ENCODE assay signal across 12 mouse cellular contexts in genomic region chr7:25675405-25675804, GRCm38 (mm10). TPM values are rescaled to one million over a fixed set of nuclear protein-coding genes. Genes with fewer than 3 reads are reported as not detected.
DNase-seq lines count a peak whose midpoint lies in the region; ATAC-seq and TF ChIP-seq lines count a peak whose summit lies in the region.
"Had no signal": no experiment of that assay in that cellular context is flagged by ENCODE, and none has a peak within 500 bp of the region (broad histone marks: within the 10 kb centered on the region; RNA-seq: fewer than 3 reads in every experiment).

No protein-coding gene starts in this region.

- no peaks in the 10 kb centered on the region for H3K9me3 ChIP-seq in heart, postnatal 0 days (replicated peaks; ENCODE audit: control insufficient read depth, low read length)
- no peaks in the 10 kb centered on the region for H3K9me3 ChIP-seq in embryonic facial prominence, embryonic 14.5 days (ENCODE audit: control insufficient read depth, low read length)
- H3K9me3 ChIP-seq in hindbrain, embryonic 14.5 days (ENCODE audit: control insufficient read depth, low read length): no peaks in the 10 kb centered on the region
- H3K9me3 ChIP-seq in midbrain, embryonic 10.5 days (replicated peaks): no peaks in the 10 kb centered on the region
- H3K9me3 ChIP-seq: G1E had no signal

- no peak for DNase-seq in heart, postnatal 0 days (ENCODE audit: low spot score)
- DNase-seq in heart, adult 9 months (ENCODE audit: low spot score in 2 of 2): no peak
- DNase-seq in embryonic facial prominence, embryonic 14.5 days (ENCODE audit: low spot score): no peak
- no peak for DNase-seq in hindbrain, embryonic 14.5 days (ENCODE audit: low spot score)
- no peak for DNase-seq in midbrain, embryonic 10.5 days (ENCODE audit: low spot score)
- no peak for DNase-seq in adrenal gland, postnatal 10 days
- DNase-seq in kidney, postnatal 25 days: no peak
- no peak for DNase-seq in layer of hippocampus, adult 2 months (ENCODE audit: low spot score in 2 of 2)
- DNase-seq: adrenal gland, adult 8-10 months; gastrocnemius, postnatal 10 days had no signal

- no peak for ATAC-seq in heart, postnatal 0 days (ENCODE audit: insufficient read depth, low read depth)
- no peak for ATAC-seq in embryonic facial prominence, embryonic 14.5 days (ENCODE audit: low read depth)
- ATAC-seq in hindbrain, embryonic 14.5 days (ENCODE audit: low FRiP score): no peak

- peaks cover 15% of the 10 kb centered on the region; the same call in 1 of the 2 replicates for H3K4me1 ChIP-seq in heart, postnatal 0 days (ENCODE audit: control insufficient read depth, insufficient read depth)
- H3K4me1 ChIP-seq in embryonic facial prominence, embryonic 14.5 days (ENCODE audit: control insufficient read depth, insufficient read depth, low read length): peaks cover 10% of the 10 kb centered on the region; the same call in 1 of the 2 replicates
- H3K4me1 ChIP-seq in hindbrain, embryonic 14.5 days (replicated peaks; ENCODE audit: control insufficient read depth, insufficient read depth, low read length): peaks cover 12% of the 10 kb centered on the region
- peaks cover 15% of the 10 kb centered on the region for H3K4me1 ChIP-seq in midbrain, embryonic 10.5 days

- TF ChIP-seq CTCF in heart, postnatal 0 days (IDR thresholded peaks at IDR 0.05; ENCODE audit: low read depth): no peak
- TF ChIP-seq CTCF in layer of hippocampus, adult 2 months (conservative IDR thresholded peaks at IDR 0.05): no peak

- peaks cover 26% of the 10 kb centered on the region for H3K27me3 ChIP-seq in heart, postnatal 0 days (ENCODE audit: control insufficient read depth, insufficient read depth, low read length)
- H3K27me3 ChIP-seq in embryonic facial prominence, embryonic 14.5 days (replicated peaks; ENCODE audit: control insufficient read depth, insufficient read depth, low read length): peaks cover 36% of the 10 kb centered on the region
- peaks cover 36% of the 10 kb centered on the region for H3K27me3 ChIP-seq in hindbrain, embryonic 14.5 days (ENCODE audit: control insufficient read depth, insufficient read depth, low read length)
- peaks cover 60% of the 10 kb centered on the region for H3K27me3 ChIP-seq in midbrain, embryonic 10.5 days (ENCODE audit: low read depth, poor library complexity, severe bottlenecking)

- 51% methylated on average over 6 of the region's 6 CpGs for WGBS in heart, postnatal 0 days
- WGBS in embryonic facial prominence, embryonic 14.5 days: 41% methylated on average over 6 of the region's 6 CpGs
- WGBS in hindbrain, embryonic 14.5 days: 28% methylated on average over 6 of the region's 6 CpGs
- 44% methylated on average over 6 of the region's 6 CpGs for WGBS in midbrain, embryonic 10.5 days

- H3K4me2 ChIP-seq in heart, postnatal 0 days (ENCODE audit: low read depth, low read length): peak overlapping the region; percentile 55; the same call in 1 of the 2 replicates
- H3K4me2 ChIP-seq in embryonic facial prominence, embryonic 14.5 days (ENCODE audit: low read depth, low read length): peak overlapping the region; percentile 49; the same call in 1 of the 2 replicates
- H3K4me2 ChIP-seq in hindbrain, embryonic 14.5 days (replicated peaks): peak overlapping the region; percentile 65

- no peak overlapping the region for H3K9ac ChIP-seq in heart, postnatal 0 days (replicated peaks; ENCODE audit: low read depth, low read length)
- no peak overlapping the region; the same call in 1 of the 2 replicates for H3K9ac ChIP-seq in embryonic facial prominence, embryonic 14.5 days (ENCODE audit: low read depth, low read length)
- H3K9ac ChIP-seq in hindbrain, embryonic 14.5 days: peak overlapping the region; percentile 59; the same call in 1 of the 2 replicates

- H3K27ac ChIP-seq in heart, postnatal 0 days (ENCODE audit: low read depth): no peak overlapping the region
- H3K27ac ChIP-seq in embryonic facial prominence, embryonic 14.5 days (replicated peaks; ENCODE audit: low read depth, low read length): no peak overlapping the region
- H3K27ac ChIP-seq in hindbrain, embryonic 14.5 days: no peak overlapping the region
- H3K27ac ChIP-seq in midbrain, embryonic 10.5 days (replicated peaks): no peak overlapping the region
- H3K27ac ChIP-seq in layer of hippocampus, adult 2 months: no peak overlapping the region
- H3K27ac ChIP-seq: macrophage had no signal

- peak overlapping the region; percentile 29; the same call in 1 of the 2 replicates for H3K4me3 ChIP-seq in heart, postnatal 0 days (ENCODE audit: low read depth, low read length)
- 0 out of 2 replicates have a peak overlapping the region, but pooled peaks have one; percentile 28 for H3K4me3 ChIP-seq in embryonic facial prominence, embryonic 14.5 days (ENCODE audit: low read depth, low read length)
- H3K4me3 ChIP-seq in hindbrain, embryonic 14.5 days (replicated peaks; ENCODE audit: low read length): peak overlapping the region; percentile 41
- peak overlapping the region; percentile 46 for H3K4me3 ChIP-seq in midbrain, embryonic 10.5 days
- H3K4me3 ChIP-seq in layer of hippocampus, adult 2 months: no peak overlapping the region

- TF ChIP-seq EP300 in heart, postnatal 0 days (IDR thresholded peaks at IDR 0.05; ENCODE audit: low read depth): no peak

- H3K36me3 ChIP-seq in heart, postnatal 0 days (replicated peaks; ENCODE audit: control insufficient read depth, insufficient read depth, low read length): no peaks in the 10 kb centered on the region
- no peaks in the 10 kb centered on the region for H3K36me3 ChIP-seq in embryonic facial prominence, embryonic 14.5 days (ENCODE audit: control insufficient read depth, insufficient read depth, low read length)
- no peaks in the 10 kb centered on the region for H3K36me3 ChIP-seq in hindbrain, embryonic 14.5 days (replicated peaks; ENCODE audit: control insufficient read depth, insufficient read depth)
- no peaks in the 10 kb centered on the region for H3K36me3 ChIP-seq in midbrain, embryonic 10.5 days

RNA-seq across cellular contexts. Expression of gene Tmem91, which starts 0.4 kb away (rescaled TPM):
- not detected in 2 replicates for total RNA-seq in heart, postnatal 0 days (2014; rRNA removed; ENCODE audit: low replicate concordance)
- 0.77 and 1.2 TPM in 2 replicates for polyA plus RNA-seq in heart, postnatal 0 days (2015; fragmentation: Nextera tagmentation; extraction: Ambion mirVana)
- polyA plus RNA-seq in embryonic facial prominence, embryonic 14.5 days (2014; fragmentation: Nextera tagmentation; extraction: Ambion mirVana): 1.9 and 3.0 TPM in 2 replicates
- 54.1 and 64.8 TPM in 2 replicates for polyA plus RNA-seq in hindbrain, embryonic 14.5 days (2014; fragmentation: Nextera tagmentation; extraction: Ambion mirVana)
- polyA plus RNA-seq in midbrain, embryonic 10.5 days (2016; fragmentation: Nextera tagmentation; extraction: Ambion mirVana): 2.7 and 3.2 TPM in 2 replicates
- total RNA-seq in adrenal gland, postnatal 10 days (2021): 1 to 10 TPM in 1 of 2 experiments, under 1 TPM in 1; 0.90 to 1.9 TPM
- 10 to 100 TPM in 1 of 2 experiments, 1 to 10 TPM in 1; 8.6 to 11.6 TPM for total RNA-seq in layer of hippocampus, adult 2 months (2021)

RNA-seq across cellular contexts. Expression of gene B9d2, which starts 5.2 kb away (rescaled TPM):
- total RNA-seq in heart, postnatal 0 days (2014; rRNA removed; ENCODE audit: low replicate concordance): 5.0 and 11.4 TPM in 2 replicates
- 26.5 and 26.7 TPM in 2 replicates for polyA plus RNA-seq in heart, postnatal 0 days (2015; fragmentation: Nextera tagmentation; extraction: Ambion mirVana)
- 25.1 and 27.5 TPM in 2 replicates for polyA plus RNA-seq in embryonic facial prominence, embryonic 14.5 days (2014; fragmentation: Nextera tagmentation; extraction: Ambion mirVana)
- 41.8 and 42.7 TPM in 2 replicates for polyA plus RNA-seq in hindbrain, embryonic 14.5 days (2014; fragmentation: Nextera tagmentation; extraction: Ambion mirVana)
- polyA plus RNA-seq in midbrain, embryonic 10.5 days (2016; fragmentation: Nextera tagmentation; extraction: Ambion mirVana): 38.9 TPM in 2 replicates
- total RNA-seq in adrenal gland, postnatal 10 days (2021): 10 to 100 TPM; 15.7 to 19.0 TPM
- 10 to 100 TPM; 20.2 to 20.6 TPM for total RNA-seq in layer of hippocampus, adult 2 months (2021)

RNA-seq across cellular contexts. Expression of gene Tgfb1, which starts 11.4 kb away (rescaled TPM):
- total RNA-seq in heart, postnatal 0 days (2014; rRNA removed; ENCODE audit: low replicate concordance): 10.4 and 10.7 TPM in 2 replicates
- polyA plus RNA-seq in heart, postnatal 0 days (2015; fragmentation: Nextera tagmentation; extraction: Ambion mirVana): 2.6 TPM in 2 replicates
- 3.0 and 3.9 TPM in 2 replicates for polyA plus RNA-seq in embryonic facial prominence, embryonic 14.5 days (2014; fragmentation: Nextera tagmentation; extraction: Ambion mirVana)
- polyA plus RNA-seq in hindbrain, embryonic 14.5 days (2014; fragmentation: Nextera tagmentation; extraction: Ambion mirVana): 0.82 and 1.1 TPM in 2 replicates
- 0.98 and 1.7 TPM in 2 replicates for polyA plus RNA-seq in midbrain, embryonic 10.5 days (2016; fragmentation: Nextera tagmentation; extraction: Ambion mirVana)
- 10 to 100 TPM; 48.7 to 49.6 TPM for total RNA-seq in adrenal gland, postnatal 10 days (2021)
- total RNA-seq in layer of hippocampus, adult 2 months (2021): 1 to 10 TPM; 6.9 TPM

RNA-seq across cellular contexts. Expression of gene Exosc5, which starts 16.4 kb away (rescaled TPM):
- total RNA-seq in heart, postnatal 0 days (2014; rRNA removed; ENCODE audit: low replicate concordance): 20.1 and 20.3 TPM in 2 replicates
- 27.7 and 28.2 TPM in 2 replicates for polyA plus RNA-seq in heart, postnatal 0 days (2015; fragmentation: Nextera tagmentation; extraction: Ambion mirVana)
- 62.3 and 65.1 TPM in 2 replicates for polyA plus RNA-seq in embryonic facial prominence, embryonic 14.5 days (2014; fragmentation: Nextera tagmentation; extraction: Ambion mirVana)
- 31.5 and 39.7 TPM in 2 replicates for polyA plus RNA-seq in hindbrain, embryonic 14.5 days (2014; fragmentation: Nextera tagmentation; extraction: Ambion mirVana)
- 65.0 and 81.4 TPM in 2 replicates for polyA plus RNA-seq in midbrain, embryonic 10.5 days (2016; fragmentation: Nextera tagmentation; extraction: Ambion mirVana)
- total RNA-seq in adrenal gland, postnatal 10 days (2021): 10 to 100 TPM; 45.3 to 50.6 TPM
- total RNA-seq in layer of hippocampus, adult 2 months (2021): 10 to 100 TPM; 26.9 to 28.1 TPM

RNA-seq across cellular contexts. Expression of gene Bckdha, which starts 16.6 kb away (rescaled TPM):
- 146 and 154 TPM in 2 replicates for total RNA-seq in heart, postnatal 0 days (2014; rRNA removed; ENCODE audit: low replicate concordance)
- polyA plus RNA-seq in heart, postnatal 0 days (2015; fragmentation: Nextera tagmentation; extraction: Ambion mirVana): 89.5 and 100 TPM in 2 replicates
- 47.0 and 54.4 TPM in 2 replicates for polyA plus RNA-seq in embryonic facial prominence, embryonic 14.5 days (2014; fragmentation: Nextera tagmentation; extraction: Ambion mirVana)
- 33.0 and 37.3 TPM in 2 replicates for polyA plus RNA-seq in hindbrain, embryonic 14.5 days (2014; fragmentation: Nextera tagmentation; extraction: Ambion mirVana)
- 45.2 and 48.2 TPM in 2 replicates for polyA plus RNA-seq in midbrain, embryonic 10.5 days (2016; fragmentation: Nextera tagmentation; extraction: Ambion mirVana)
- 100 to 1,000 TPM; 251 to 252 TPM for total RNA-seq in adrenal gland, postnatal 10 days (2021)
- total RNA-seq in layer of hippocampus, adult 2 months (2021): 10 to 100 TPM; 37.1 to 41.4 TPM

Comparison
In these comparisons a context has a peak if more than half of its experiments do, and no peak if none do; other contexts are left out.
1. RNA of gene Tmem91, which starts 0.4 kb away (polyA plus RNA-seq): 54.1 to 64.8 TPM in hindbrain, embryonic 14.5 days; 2.7 to 3.2 TPM in midbrain, embryonic 10.5 days, 1.9 to 3.0 TPM in embryonic facial prominence, embryonic 14.5 days and 0.77 to 1.2 TPM in heart, postnatal 0 days; every median in the first group is over 10 times any median in the second.
2. Peak in every context shown above with its lines, with median percentiles within 50 percentile points of each other: H3K4me2 ChIP-seq.